ENCODE assay signal across 23 mouse cellular contexts in genomic region chr19:60731299-60731698, GRCm38 (mm10). TPM values are rescaled to one million over a fixed set of nuclear protein-coding genes. Genes with fewer than 3 reads are reported as not detected.
DNase-seq lines count a peak whose midpoint lies in the region; ATAC-seq and TF ChIP-seq lines count a peak whose summit lies in the region.
"Had no signal": no experiment of that assay in that cellular context is flagged by ENCODE, and none has a peak within 500 bp of the region (broad histone marks: within the 10 kb centered on the region; RNA-seq: fewer than 3 reads in every experiment).

No protein-coding gene starts in this region.

- no peak for ATAC-seq in heart, embryonic 11.5 days (replicated peaks; ENCODE audit: insufficient number of reproducible peaks, low FRiP score, low TSS enrichment)
- ATAC-seq in liver, embryonic 14.5 days (ENCODE audit: insufficient read depth), result peak; percentile 56; the same call in 1 of the 2 replicates
- ATAC-seq in liver, postnatal 0 days, result no peak
- ATAC-seq: activated CD4-positive, CD25-positive, alpha-beta regulatory T cell, adult 4 months; forebrain, embryonic 14.5 days; forebrain, embryonic 16.5 days; Patski had no signal

- no peak for TF ChIP-seq CTCF in liver, embryonic 14.5 days (IDR thresholded peaks at IDR 0.05; ENCODE audit: low read depth)
- TF ChIP-seq CTCF in liver, postnatal 0 days (IDR thresholded peaks at IDR 0.05; ENCODE audit: low read depth), result no peak
- TF ChIP-seq CTCF in MEL (IDR thresholded peaks at IDR 0.05 in 2 of 3, conservative IDR thresholded peaks at IDR 0.05 in 1 of 3; ENCODE audit: control insufficient read depth in 1 of 3, insufficient read depth in 1 of 3, low read depth in 2 of 3, low read length in 3 of 3, poor library complexity in 1 of 3, severe bottlenecking in 1 of 3), result no peak

- no peak for TF ChIP-seq EP300 in liver, embryonic 14.5 days (IDR thresholded peaks at IDR 0.05; ENCODE audit: low read depth)
- TF ChIP-seq EP300 in liver, postnatal 0 days (IDR thresholded peaks at IDR 0.05; ENCODE audit: low read depth), result no peak
- TF ChIP-seq EP300 in MEL (IDR thresholded peaks at IDR 0.05; ENCODE audit: low read depth in 1 of 2, low read length in 2 of 2), result no peak

- no peak overlapping the region for H3K4me3 ChIP-seq in heart, embryonic 10.5 days
- no peak overlapping the region for H3K4me3 ChIP-seq in heart, embryonic 11.5 days (ENCODE audit: low read depth, low read length)
- H3K4me3 ChIP-seq in liver, embryonic 14.5 days (ENCODE audit: insufficient read depth in 1 of 2, low read depth in 2 of 2, low read length in 2 of 2), result no peak overlapping the region
- no peak overlapping the region for H3K4me3 ChIP-seq in liver, postnatal 0 days (ENCODE audit: low read depth, low read length)
- H3K4me3 ChIP-seq in MEL (ENCODE audit: control insufficient read depth in 1 of 2, insufficient read depth in 1 of 2, low read depth in 2 of 2, low read length in 2 of 2), result no peak overlapping the region
- H3K4me3 ChIP-seq: embryonic facial prominence, embryonic 13.5 days; embryonic facial prominence, embryonic 15.5 days; erythroblast, embryonic 14.5 days; forebrain, embryonic 10.5 days; forebrain, embryonic 12.5 days had no signal

- H3K79me2 ChIP-seq in MEL (ENCODE audit: control insufficient read depth, insufficient read depth, low read length, poor library complexity), result no peaks in the 10 kb centered on the region

- TF ChIP-seq RAD21 in MEL (IDR thresholded peaks at IDR 0.05; ENCODE audit: low read depth, low read length), result no peak

- H3K27me3 ChIP-seq in heart, embryonic 10.5 days (ENCODE audit: insufficient read depth, poor library complexity, severe bottlenecking), result no peaks in the 10 kb centered on the region
- no peaks in the 10 kb centered on the region for H3K27me3 ChIP-seq in heart, embryonic 11.5 days (ENCODE audit: control insufficient read depth, insufficient read depth, low read length)
- H3K27me3 ChIP-seq in liver, embryonic 14.5 days (ENCODE audit: control insufficient read depth, insufficient read depth, low read length), result no peaks in the 10 kb centered on the region; the same call in 1 of the 2 replicates
- no peaks in the 10 kb centered on the region for H3K27me3 ChIP-seq in liver, postnatal 0 days (ENCODE audit: insufficient read depth, low read length)
- H3K27me3 ChIP-seq in MEL (ENCODE audit: control insufficient read depth in 1 of 2, insufficient read depth in 2 of 2, low read length in 2 of 2), result peaks cover 4 to 8% of the 10 kb centered on the region in 2 experiments; a peak in 3 of 4 replicates
- H3K27me3 ChIP-seq: embryonic facial prominence, embryonic 13.5 days; embryonic facial prominence, embryonic 15.5 days; forebrain, embryonic 12.5 days had no signal

- no peak overlapping the region for H3K4me2 ChIP-seq in heart, embryonic 11.5 days
- no peak overlapping the region for H3K4me2 ChIP-seq in liver, embryonic 14.5 days (ENCODE audit: low read depth)
- H3K4me2 ChIP-seq in liver, postnatal 0 days (ENCODE audit: low read depth, low read length), result no peak overlapping the region
- H3K4me2 ChIP-seq: embryonic facial prominence, embryonic 13.5 days; embryonic facial prominence, embryonic 15.5 days; forebrain, embryonic 12.5 days had no signal

- H3K9ac ChIP-seq in heart, embryonic 11.5 days (ENCODE audit: low read depth, low read length), result no peak overlapping the region
- no peak overlapping the region for H3K9ac ChIP-seq in liver, embryonic 14.5 days (replicated peaks)
- no peak overlapping the region for H3K9ac ChIP-seq in liver, postnatal 0 days (replicated peaks)
- no peak overlapping the region for H3K9ac ChIP-seq in MEL (ENCODE audit: control insufficient read depth, low read depth, low read length, poor library complexity, severe bottlenecking)
- H3K9ac ChIP-seq: embryonic facial prominence, embryonic 13.5 days; embryonic facial prominence, embryonic 15.5 days; forebrain, embryonic 12.5 days had no signal

- H3K27ac ChIP-seq in heart, embryonic 10.5 days, result no peak overlapping the region
- no peak overlapping the region for H3K27ac ChIP-seq in heart, embryonic 11.5 days (ENCODE audit: low read depth, low read length)
- H3K27ac ChIP-seq in liver, embryonic 14.5 days, result no peak overlapping the region
- H3K27ac ChIP-seq in liver, postnatal 0 days (ENCODE audit: low read depth), result no peak overlapping the region
- no peak overlapping the region for H3K27ac ChIP-seq in MEL (ENCODE audit: control insufficient read depth, low read depth, low read length)
- H3K27ac ChIP-seq: embryonic facial prominence, embryonic 13.5 days; embryonic facial prominence, embryonic 15.5 days; forebrain, embryonic 10.5 days; forebrain, embryonic 12.5 days had no signal

- TF ChIP-seq POLR2A in MEL (IDR thresholded peaks at IDR 0.05; ENCODE audit: control insufficient read depth in 1 of 2, insufficient read depth in 1 of 2, low read depth in 1 of 2, low read length in 2 of 2, poor library complexity in 1 of 2), result no peak

- DNase-seq in heart, embryonic 10.5 days (ENCODE audit: low spot score), result peak; percentile 11
- no peak for DNase-seq in liver, embryonic 14.5 days (ENCODE audit: low read depth in 3 of 3, low spot score in 3 of 3)
- no peak for DNase-seq in liver, postnatal 0 days
- DNase-seq in MEL (ENCODE audit: low read depth, low spot score), result peak; percentile 22
- DNase-seq in embryo, embryonic 11 days, result no peak
- DNase-seq: adrenal gland, adult 8-10 months; adrenal gland, postnatal 14 days; adrenal gland, postnatal 36 days; cerebellum, adult 11-12 months; cerebellum, adult 2 months; cerebellum, adult 9-10 months; cerebellum, postnatal 10 days; cerebellum, postnatal 25 days had no signal

- no peaks in the 10 kb centered on the region for H3K4me1 ChIP-seq in heart, embryonic 10.5 days
- H3K4me1 ChIP-seq in heart, embryonic 11.5 days (ENCODE audit: control insufficient read depth, insufficient read depth, low read length), result no peaks in the 10 kb centered on the region
- peaks cover 0 to 4% of the 10 kb centered on the region in 2 experiments; a peak in 2 of 4 replicates for H3K4me1 ChIP-seq in liver, embryonic 14.5 days (replicated peaks; ENCODE audit: control insufficient read depth in 2 of 2, insufficient read depth in 2 of 2, low read length in 1 of 2)
- H3K4me1 ChIP-seq in liver, postnatal 0 days (ENCODE audit: insufficient read depth), result no peaks in the 10 kb centered on the region
- H3K4me1 ChIP-seq in MEL (ENCODE audit: control insufficient read depth in 1 of 2, insufficient read depth in 2 of 2, low read length in 2 of 2), result peaks cover 0 to 4% of the 10 kb centered on the region in 2 experiments; a peak in 2 of 4 replicates
- H3K4me1 ChIP-seq: embryonic facial prominence, embryonic 13.5 days; embryonic facial prominence, embryonic 15.5 days; forebrain, embryonic 10.5 days; forebrain, embryonic 12.5 days had no signal

- 70% methylated on average over 1 of the region's 1 CpGs for WGBS in heart, embryonic 10.5 days
- WGBS in heart, embryonic 11.5 days (ENCODE audit: insufficient replicate concordance), result 57% methylated on average over 1 of the region's 1 CpGs
- 72% methylated on average over 1 of the region's 1 CpGs for WGBS in liver, embryonic 14.5 days (ENCODE audit: insufficient replicate concordance)
- 76% methylated on average over 1 of the region's 1 CpGs for WGBS in liver, postnatal 0 days (ENCODE audit: insufficient replicate concordance)

- H3K9me3 ChIP-seq in heart, embryonic 10.5 days, result no peaks in the 10 kb centered on the region
- no peaks in the 10 kb centered on the region for H3K9me3 ChIP-seq in heart, embryonic 11.5 days (replicated peaks; ENCODE audit: control insufficient read depth, low read length)
- H3K9me3 ChIP-seq in liver, embryonic 14.5 days (ENCODE audit: control insufficient read depth, low read length), result no peaks in the 10 kb centered on the region
- no peaks in the 10 kb centered on the region for H3K9me3 ChIP-seq in liver, postnatal 0 days (ENCODE audit: low read length)
- no peaks in the 10 kb centered on the region for H3K9me3 ChIP-seq in MEL (replicated peaks; ENCODE audit: insufficient read depth, low read length)
- H3K9me3 ChIP-seq: embryonic facial prominence, embryonic 13.5 days; embryonic facial prominence, embryonic 15.5 days; forebrain, embryonic 10.5 days; forebrain, embryonic 12.5 days had no signal

- no peaks in the 10 kb centered on the region for H3K36me3 ChIP-seq in heart, embryonic 10.5 days
- no peaks in the 10 kb centered on the region for H3K36me3 ChIP-seq in heart, embryonic 11.5 days (ENCODE audit: control insufficient read depth, insufficient read depth, low read length)
- no peaks in the 10 kb centered on the region for H3K36me3 ChIP-seq in liver, embryonic 14.5 days (replicated peaks; ENCODE audit: control insufficient read depth, insufficient read depth, low read depth)
- H3K36me3 ChIP-seq in liver, postnatal 0 days (replicated peaks; ENCODE audit: insufficient read depth, low read length), result no peaks in the 10 kb centered on the region
- H3K36me3 ChIP-seq in MEL (ENCODE audit: control insufficient read depth in 1 of 2, insufficient read depth in 2 of 2, low read length in 2 of 2), result no peaks in the 10 kb centered on the region; a peak in 1 of 4 replicates
- H3K36me3 ChIP-seq: embryonic facial prominence, embryonic 13.5 days; embryonic facial prominence, embryonic 15.5 days; forebrain, embryonic 10.5 days; forebrain, embryonic 12.5 days had no signal

TF ChIP-seq in MEL, 35 proteins besides CTCF, POLR2A, EP300 and RAD21 (continues in another document):
- peak; percentile 36 for TF ChIP-seq GATA1 (IDR thresholded peaks at IDR 0.05; ENCODE audit: low read depth, low read length)

RNA-seq across cellular contexts. Expression of gene Nanos1, which starts 24.5 kb away (rescaled TPM):
- 1.1 and 1.2 TPM in 2 replicates for polyA plus RNA-seq in heart, embryonic 10.5 days (2016; fragmentation: Nextera tagmentation; extraction: Ambion mirVana)
- polyA plus RNA-seq in heart, embryonic 11.5 days (2014; fragmentation: Nextera tagmentation; extraction: Ambion mirVana), result 1.3 and 1.6 TPM in 2 replicates
- polyA plus RNA-seq in liver, embryonic 14.5 days (2012; rRNA removed), result 1.00 and 1.3 TPM in 2 replicates
- polyA plus RNA-seq in liver, embryonic 14.5 days (2014; fragmentation: Nextera tagmentation; extraction: Ambion mirVana), result 1.2 and 1.9 TPM in 2 replicates
- polyA plus RNA-seq in liver, postnatal 0 days (2015; fragmentation: Nextera tagmentation; extraction: Ambion mirVana), result 0.41 and 0.46 TPM in 2 replicates
- 3.8 and 4.5 TPM in 2 replicates for total RNA-seq in MEL (2012; rRNA removed)
- 1 to 10 TPM in 1 of 2 experiments, not detected in 1; 4.6 TPM for polyA plus RNA-seq in MEL (2012; ENCODE audit: insufficient read depth in 1 of 2, insufficient read length in 2 of 2, low read depth in 1 of 2, low replicate concordance in 2 of 2, missing spikeins in 1 of 2)

RNA-seq across cellular contexts. Expression of gene Eif3a, which starts 59.2 kb away (rescaled TPM):
- polyA plus RNA-seq in heart, embryonic 10.5 days (2016; fragmentation: Nextera tagmentation; extraction: Ambion mirVana), result 135 and 153 TPM in 2 replicates
- 136 and 149 TPM in 2 replicates for polyA plus RNA-seq in heart, embryonic 11.5 days (2014; fragmentation: Nextera tagmentation; extraction: Ambion mirVana)
- 37.6 and 96.1 TPM in 2 replicates for polyA plus RNA-seq in liver, embryonic 14.5 days (2012; rRNA removed)
- 95.1 and 103 TPM in 2 replicates for polyA plus RNA-seq in liver, embryonic 14.5 days (2014; fragmentation: Nextera tagmentation; extraction: Ambion mirVana)
- 48.7 and 54.8 TPM in 2 replicates for polyA plus RNA-seq in liver, postnatal 0 days (2015; fragmentation: Nextera tagmentation; extraction: Ambion mirVana)
- 331 and 352 TPM in 2 replicates for total RNA-seq in MEL (2012; rRNA removed)
- polyA plus RNA-seq in MEL (2012; ENCODE audit: insufficient read depth in 1 of 2, insufficient read length in 2 of 2, low read depth in 1 of 2, low replicate concordance in 2 of 2, missing spikeins in 1 of 2), result 100 to 1,000 TPM; 424 to 914 TPM

Comparison
In these comparisons a context has a peak if more than half of its experiments do, and no peak if none do; other contexts are left out.
1. DNase-seq: peak in heart, embryonic 10.5 days (single experiment) and MEL (single experiment); none in liver, embryonic 14.5 days (0 of 3), liver, postnatal 0 days (single experiment) and embryo, embryonic 11 days (single experiment).